Mouse (Mus musculus) urinary bladder, postnatal 10 days (tissue): ENCODE measurements around the gene Tmem110.

Experiments
- DNase-seq: peaks from one replicate; pipeline ENCODE4 v3.0.0; 2022; ENCODE audit warnings: low spot score

The Tmem110 gene

GRCm38 (mm10) chr14:30862368-30862767 is 37.0 kb downstream of the Tmem110 start:
- no peak for DNase-seq

GRCm38 (mm10) chr14:30865311-30865710 is 39.9 kb downstream of the Tmem110 start:
- no peak for DNase-seq

- no peak for DNase-seq
Measured at GRCm38 (mm10) chr14:30867042-30867441, 41.7 kb downstream of the Tmem110 start.

GRCm38 (mm10) chr14:30868826-30869225 is 43.4 kb downstream of the Tmem110 start:
- no peak for DNase-seq

GRCm38 (mm10) chr14:30869391-30869801 is 44.0 kb downstream of the Tmem110 start:
- DNase-seq: no peak

GRCm38 (mm10) chr14:30870206-30871147 is 45.1 kb downstream of the Tmem110 start:
- DNase-seq: no peak

- DNase-seq: no peak
Measured at GRCm38 (mm10) chr14:30874095-30874700, 48.8 kb downstream of the Tmem110 start.

- no peak for DNase-seq
Measured at GRCm38 (mm10) chr14:30875130-30875865, 49.9 kb downstream of the Tmem110 start.

- no peak for DNase-seq
Measured at GRCm38 (mm10) chr14:30875955-30876354, 50.6 kb downstream of the Tmem110 start.

- no peak for DNase-seq
Measured at GRCm38 (mm10) chr14:30876451-30876850, 51.1 kb downstream of the Tmem110 start.

GRCm38 (mm10) chr14:30877827-30878226 is 52.4 kb downstream of the Tmem110 start:
- DNase-seq: no peak

GRCm38 (mm10) chr14:30878958-30879571 is 53.7 kb downstream of the Tmem110 start, which contains the start of gene Mustn1:
Mustn1 (plus strand) TSS chr14:30879200.
- DNase-seq: no peak

- DNase-seq: no peak
Measured at GRCm38 (mm10) chr14:30879794-30880193, 54.4 kb downstream of the Tmem110 start.

- DNase-seq: no peak
Measured at GRCm38 (mm10) chr14:30880251-30880650, 54.9 kb downstream of the Tmem110 start.

- DNase-seq: no peak
Measured at GRCm38 (mm10) chr14:30880811-30881717, 55.7 kb downstream of the Tmem110 start.

- no peak for DNase-seq
Measured at GRCm38 (mm10) chr14:30881718-30882108, 56.3 kb downstream of the Tmem110 start.

- DNase-seq: no peak
Measured at GRCm38 (mm10) chr14:30885298-30885697, 59.9 kb downstream of the Tmem110 start.

GRCm38 (mm10) chr14:30886204-30886603 is 60.8 kb downstream of the Tmem110 start, which contains the start of gene Itih4:
Itih4 (plus strand) TSS chr14:30886476.
- DNase-seq: no peak

GRCm38 (mm10) chr14:30888271-30888732 is 62.9 kb downstream of the Tmem110 start:
- DNase-seq: no peak

GRCm38 (mm10) chr14:30899972-30900371 is 74.6 kb downstream of the Tmem110 start:
- no peak for DNase-seq

- DNase-seq: no peak
Measured at GRCm38 (mm10) chr14:30902628-30903027, 77.2 kb downstream of the Tmem110 start.
